20 mouse cellular contexts compared by ENCODE assay signal in genomic region chr15:68650609-68651008, GRCm38 (mm10).
"Had no signal": no experiment of that assay in that cellular context is flagged by ENCODE, and none has a peak within 500 bp of the region (broad histone marks: within the 10 kb centered on the region; RNA-seq: fewer than 3 reads in every experiment).

No protein-coding gene starts in this region.

- DNase-seq: kidney, adult 9 months; kidney, postnatal 25 days; layer of hippocampus, adult 9-11 months; liver, embryonic 13.5 days; lung, adult 2 months; lung, postnatal 14 days; lung, postnatal 4 days; right cerebral cortex, adult 18-20 months; right cerebral cortex, postnatal 14 days; right cerebral cortex, postnatal 4 days; thymus, adult 2 months; thymus, postnatal 14 days; thymus, postnatal 4 days had no signal

- ATAC-seq: midbrain, embryonic 16.5 days had no signal

- H3K4me2 ChIP-seq: liver, embryonic 13.5 days; midbrain, embryonic 13.5 days had no signal

- H3K9ac ChIP-seq: liver, embryonic 13.5 days; midbrain, embryonic 13.5 days had no signal

- H3K27ac ChIP-seq: layer of hippocampus, adult 2 months; left cerebral cortex, adult 2 months; liver, embryonic 13.5 days; midbrain, embryonic 10.5 days; midbrain, embryonic 13.5 days; stomach, postnatal 0 days had no signal

- H3K4me3 ChIP-seq: layer of hippocampus, adult 2 months; left cerebral cortex, adult 2 months; liver, embryonic 13.5 days; midbrain, embryonic 10.5 days; midbrain, embryonic 13.5 days; myocyte had no signal

- H3K9me3 ChIP-seq: liver, embryonic 13.5 days; midbrain, embryonic 10.5 days; midbrain, embryonic 13.5 days had no signal

- H3K27me3 ChIP-seq: liver, embryonic 13.5 days; midbrain, embryonic 13.5 days had no signal

- H3K36me3 ChIP-seq: liver, embryonic 13.5 days; midbrain, embryonic 10.5 days; midbrain, embryonic 13.5 days had no signal

- H3K4me1 ChIP-seq: liver, embryonic 13.5 days; midbrain, embryonic 10.5 days had no signal
